Mouse (Mus musculus): ENCODE measurements around the gene Pou3f1. TPM values are rescaled to one million over a fixed set of nuclear protein-coding genes. Genes with fewer than 3 reads are reported as not detected.
"Not testable (repeated sequence)": the region's sequence is repeated elsewhere in the genome, so short reads cannot be mapped to it uniquely, and the experiment has no call there.

The Pou3f1 gene
- polyA plus RNA-seq, 1 experiment from 2014 or later, result 12.3 TPM

- not testable (repeated sequence) for H3K4me3 ChIP-seq (ENCODE audit: low read depth, low read length); H3K9ac ChIP-seq (ENCODE audit: low read depth, low read length); ATAC-seq; H3K4me2 ChIP-seq (ENCODE audit: low read length); H3K9me3 ChIP-seq (replicated peaks; ENCODE audit: control insufficient read depth, low read length, poor library complexity, severe bottlenecking); H3K36me3 ChIP-seq (ENCODE audit: control insufficient read depth, insufficient read depth, low read length)
- Histone ChIP-seq H3K27ac (ENCODE audit: low read length) (peak overlapping the region; percentile 22; the same call in 1 of the 2 replicates), H3K27me3 (ENCODE audit: control insufficient read depth, insufficient read depth, low read depth, low read length) (peaks cover 12% of the 10 kb centered on the region; the same call in 1 of the 2 replicates), H3K4me1 (ENCODE audit: control insufficient read depth, insufficient read depth, low read length) (peaks cover 15% of the 10 kb centered on the region; the same call in 1 of the 2 replicates)
- 5% methylated on average over 1 of the region's 1 CpGs for WGBS
Measured at GRCm38 (mm10) chr4:124708200-124708517, 51.6 kb downstream of the Pou3f1 start.

GRCm38 (mm10) chr4:124708518-124709477 is 52.2 kb downstream of the Pou3f1 start:
- peak overlapping the region; percentile 33 for H3K4me3 ChIP-seq (ENCODE audit: low read depth, low read length)
- 3% methylated on average over 41 of the region's 41 CpGs for WGBS
- peak overlapping the region; percentile 22; the same call in 1 of the 2 replicates for H3K27ac ChIP-seq (ENCODE audit: low read length)
- no peak for ATAC-seq
- no peaks in the 10 kb centered on the region for H3K36me3 ChIP-seq (ENCODE audit: control insufficient read depth, insufficient read depth, low read length)
- peaks cover 15% of the 10 kb centered on the region; the same call in 1 of the 2 replicates for H3K4me1 ChIP-seq (ENCODE audit: control insufficient read depth, insufficient read depth, low read length)
- H3K9ac ChIP-seq (ENCODE audit: low read depth, low read length), result peak overlapping the region; percentile 56; the same call in 1 of the 2 replicates
- H3K4me2 ChIP-seq (ENCODE audit: low read length), result peak overlapping the region; percentile 60
- peaks cover 12% of the 10 kb centered on the region; the same call in 1 of the 2 replicates for H3K27me3 ChIP-seq (ENCODE audit: control insufficient read depth, insufficient read depth, low read depth, low read length)
- H3K9me3 ChIP-seq (replicated peaks; ENCODE audit: control insufficient read depth, low read length, poor library complexity, severe bottlenecking), result no peaks in the 10 kb centered on the region

- Histone ChIP-seq H3K4me2 (ENCODE audit: low read length) (peak overlapping the region; percentile 30), H3K27me3 (ENCODE audit: control insufficient read depth, insufficient read depth, low read depth, low read length) (peaks cover 12% of the 10 kb centered on the region; the same call in 1 of the 2 replicates), H3K27ac (ENCODE audit: low read length) (no peak overlapping the region), H3K9me3 (replicated peaks; ENCODE audit: control insufficient read depth, low read length, poor library complexity, severe bottlenecking) (no peaks in the 10 kb centered on the region), H3K9ac (ENCODE audit: low read depth, low read length) (no peak overlapping the region), H3K4me1 (ENCODE audit: control insufficient read depth, insufficient read depth, low read length) (peaks cover 10% of the 10 kb centered on the region; the same call in 1 of the 2 replicates), H3K4me3 (ENCODE audit: low read depth, low read length) (no peak overlapping the region), H3K36me3 (ENCODE audit: control insufficient read depth, insufficient read depth, low read length) (no peaks in the 10 kb centered on the region)
- no peak for ATAC-seq
- 3% methylated on average over 18 of the region's 18 CpGs for WGBS
Measured at GRCm38 (mm10) chr4:124709961-124710446, 53.4 kb downstream of the Pou3f1 start.

Other genes with a start within 250 kb of the Pou3f1 start
- 1.1 and 1.5 TPM in 2 replicates for gene 3100002H09Rik, start 46.0 kb upstream of the Pou3f1 start, polyA plus RNA-seq (2015; fragmentation: Nextera tagmentation; extraction: Ambion mirVana)
- gene Utp11, start 36.8 kb downstream of the Pou3f1 start, polyA plus RNA-seq (2015; fragmentation: Nextera tagmentation; extraction: Ambion mirVana), result 39.8 and 43.8 TPM in 2 replicates
- gene Fhl3, start 43.9 kb downstream of the Pou3f1 start, polyA plus RNA-seq (2015; fragmentation: Nextera tagmentation; extraction: Ambion mirVana), result 1.5 and 1.7 TPM in 2 replicates
- 98.1 and 106 TPM in 2 replicates for gene Sf3a3, start 58.0 kb downstream of the Pou3f1 start, polyA plus RNA-seq (2015; fragmentation: Nextera tagmentation; extraction: Ambion mirVana)
- 24.4 and 26.6 TPM in 2 replicates for gene Inpp5b, start 85.0 kb downstream of the Pou3f1 start, polyA plus RNA-seq (2015; fragmentation: Nextera tagmentation; extraction: Ambion mirVana)
- 9.9 and 10.9 TPM in 2 replicates for gene Mtf1, start 145.3 kb downstream of the Pou3f1 start, polyA plus RNA-seq (2015; fragmentation: Nextera tagmentation; extraction: Ambion mirVana)
- 39.1 and 41.6 TPM in 2 replicates for gene Yrdc, start 193.9 kb downstream of the Pou3f1 start, polyA plus RNA-seq (2015; fragmentation: Nextera tagmentation; extraction: Ambion mirVana)
- gene 1110065P20Rik, start 194.4 kb downstream of the Pou3f1 start, polyA plus RNA-seq (2015; fragmentation: Nextera tagmentation; extraction: Ambion mirVana), result 81.9 and 94.4 TPM in 2 replicates
- gene Maneal, start 205.4 kb downstream of the Pou3f1 start, polyA plus RNA-seq (2015; fragmentation: Nextera tagmentation; extraction: Ambion mirVana), result 10.3 and 11.0 TPM in 2 replicates
- gene Epha10, start 224.1 kb downstream of the Pou3f1 start, polyA plus RNA-seq (2015; fragmentation: Nextera tagmentation; extraction: Ambion mirVana), result 12.7 and 17.0 TPM in 2 replicates

All from midbrain, embryonic 16.5 days (tissue).